In the genomic region with DNA sequence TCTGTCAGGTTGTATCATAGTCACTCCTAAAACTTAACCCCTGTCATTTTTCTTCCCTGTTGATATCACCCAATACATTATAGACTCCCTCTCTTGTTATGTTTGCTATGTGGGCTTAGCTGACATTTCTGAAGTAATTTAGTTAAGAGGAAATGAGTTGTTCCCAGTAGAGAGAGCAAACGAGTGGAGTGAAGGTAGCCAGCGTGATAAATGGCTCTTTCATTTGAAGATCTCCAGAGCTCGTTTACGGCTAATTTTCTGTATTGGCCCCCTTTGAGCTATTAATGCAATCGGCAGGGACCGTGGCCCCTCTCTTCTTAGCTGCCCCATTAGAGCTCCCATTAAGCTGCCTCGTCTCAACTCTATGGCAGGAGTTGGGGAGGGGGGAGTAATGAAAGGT, we compare ENCODE assay signal across 22 mouse cellular contexts. TPM values are rescaled to one million over a fixed set of nuclear protein-coding genes. Genes with fewer than 3 reads are reported as not detected.
A peak's percentile ranks its signal among the peaks of the same experiment; 100 is the strongest.
DNase-seq lines count a peak whose midpoint lies in the region; ATAC-seq and TF ChIP-seq lines count a peak whose summit lies in the region.
"Had no signal": no experiment of that assay in that cellular context is flagged by ENCODE, and none has a peak within 500 bp of the region (broad histone marks: within the 10 kb centered on the region; RNA-seq: fewer than 3 reads in every experiment).

No protein-coding gene starts in this region.

- 0 out of 2 replicates have a peak overlapping the region, but pooled peaks have one; percentile 8 for H3K4me2 ChIP-seq in hindbrain, embryonic 12.5 days (replicated peaks)
- no peak overlapping the region for H3K4me2 ChIP-seq in hindbrain, postnatal 0 days (ENCODE audit: low read depth, low read length)
- peak overlapping the region; percentile 42 for H3K4me2 ChIP-seq in embryonic facial prominence, embryonic 13.5 days
- peak overlapping the region; percentile 35 for H3K4me2 ChIP-seq in hindbrain, embryonic 14.5 days (replicated peaks)
- H3K4me2 ChIP-seq in midbrain, embryonic 14.5 days (ENCODE audit: low read length): peak overlapping the region; percentile 38
- H3K4me2 ChIP-seq: intestine, embryonic 15.5 days; lung, embryonic 15.5 days; neural tube, embryonic 12.5 days had no signal

- peaks cover 6% of the 10 kb centered on the region; the same call in 1 of the 2 replicates for H3K4me1 ChIP-seq in hindbrain, embryonic 12.5 days
- no peaks in the 10 kb centered on the region for H3K4me1 ChIP-seq in hindbrain, postnatal 0 days (ENCODE audit: insufficient read depth, low read length)
- peaks cover 4% of the 10 kb centered on the region for H3K4me1 ChIP-seq in embryonic facial prominence, embryonic 13.5 days
- no peaks in the 10 kb centered on the region for H3K4me1 ChIP-seq in hindbrain, embryonic 14.5 days (replicated peaks; ENCODE audit: control insufficient read depth, insufficient read depth, low read length)
- no peaks in the 10 kb centered on the region for H3K4me1 ChIP-seq in midbrain, embryonic 14.5 days (ENCODE audit: control insufficient read depth, insufficient read depth, low read length)
- H3K4me1 ChIP-seq: intestine, embryonic 15.5 days; lung, embryonic 15.5 days had no signal

- DNase-seq in hindbrain, postnatal 0 days (ENCODE audit: low spot score): no peak
- DNase-seq in hindbrain, embryonic 14.5 days (ENCODE audit: low spot score): no peak
- peak; percentile 23 for DNase-seq in midbrain, embryonic 14.5 days
- no peak for DNase-seq in T-cell, adult 2 months (ENCODE audit: low spot score)
- DNase-seq: adrenal gland, adult 2 months; cerebellum, adult 9-10 months; gastrocnemius, postnatal 10 days; heart, adult 18-20 months; heart, postnatal 36 days; kidney, postnatal 36 days; left cerebral cortex, postnatal 4 days; thymus, postnatal 4 days had no signal

- no peak overlapping the region for H3K4me3 ChIP-seq in hindbrain, embryonic 12.5 days
- H3K4me3 ChIP-seq in hindbrain, postnatal 0 days (ENCODE audit: low read length): no peak overlapping the region
- H3K4me3 ChIP-seq in embryonic facial prominence, embryonic 13.5 days: peak overlapping the region; percentile 8; the same call in 1 of the 2 replicates
- H3K4me3 ChIP-seq in hindbrain, embryonic 14.5 days (replicated peaks; ENCODE audit: low read length): no peak overlapping the region
- peak overlapping the region; percentile 14; the same call in 1 of the 2 replicates for H3K4me3 ChIP-seq in midbrain, embryonic 14.5 days (replicated peaks; ENCODE audit: low read depth, low read length)
- H3K4me3 ChIP-seq: intestine, embryonic 15.5 days; left cerebral cortex, adult 2 months; lung, embryonic 15.5 days; neural tube, embryonic 12.5 days had no signal

- no peak for TF ChIP-seq CTCF in hindbrain, postnatal 0 days (IDR thresholded peaks at IDR 0.05; ENCODE audit: low read depth)

- ATAC-seq in hindbrain, embryonic 12.5 days (ENCODE audit: low FRiP score): no peak
- no peak for ATAC-seq in hindbrain, postnatal 0 days
- no peak for ATAC-seq in embryonic facial prominence, embryonic 13.5 days (ENCODE audit: insufficient number of reproducible peaks, insufficient read depth, low FRiP score, low TSS enrichment, low read depth)
- no peak for ATAC-seq in hindbrain, embryonic 14.5 days (ENCODE audit: low FRiP score)
- no peak for ATAC-seq in midbrain, embryonic 14.5 days (ENCODE audit: low FRiP score, low TSS enrichment)
- ATAC-seq in megakaryocyte-erythroid progenitor cell, adult 5-6 weeks (replicated peaks; ENCODE audit: low FRiP score, low TSS enrichment, poor library complexity, severe bottlenecking): no peak
- ATAC-seq: intestine, embryonic 15.5 days had no signal

- H3K36me3 ChIP-seq in hindbrain, embryonic 12.5 days: no peaks in the 10 kb centered on the region
- H3K36me3 ChIP-seq in hindbrain, postnatal 0 days (ENCODE audit: insufficient read depth, low read length): no peaks in the 10 kb centered on the region
- no peaks in the 10 kb centered on the region for H3K36me3 ChIP-seq in embryonic facial prominence, embryonic 13.5 days
- H3K36me3 ChIP-seq in hindbrain, embryonic 14.5 days (replicated peaks; ENCODE audit: control insufficient read depth, insufficient read depth): no peaks in the 10 kb centered on the region
- no peaks in the 10 kb centered on the region for H3K36me3 ChIP-seq in midbrain, embryonic 14.5 days (ENCODE audit: control insufficient read depth, insufficient read depth, low read length)
- H3K36me3 ChIP-seq: intestine, embryonic 15.5 days; lung, embryonic 15.5 days; neural tube, embryonic 12.5 days had no signal

- WGBS in hindbrain, embryonic 12.5 days: 2% methylated on average over 7 of the region's 7 CpGs
- 4% methylated on average over 7 of the region's 7 CpGs for WGBS in hindbrain, postnatal 0 days
- WGBS in embryonic facial prominence, embryonic 13.5 days: 4% methylated on average over 7 of the region's 7 CpGs
- 0% methylated on average over 7 of the region's 7 CpGs for WGBS in hindbrain, embryonic 14.5 days
- WGBS in midbrain, embryonic 14.5 days: 2% methylated on average over 7 of the region's 7 CpGs

- no peaks in the 10 kb centered on the region for H3K9me3 ChIP-seq in hindbrain, embryonic 12.5 days (replicated peaks)
- H3K9me3 ChIP-seq in hindbrain, postnatal 0 days (ENCODE audit: low read length): no peaks in the 10 kb centered on the region
- no peaks in the 10 kb centered on the region for H3K9me3 ChIP-seq in embryonic facial prominence, embryonic 13.5 days
- H3K9me3 ChIP-seq in hindbrain, embryonic 14.5 days (ENCODE audit: control insufficient read depth, low read length): no peaks in the 10 kb centered on the region
- H3K9me3 ChIP-seq in midbrain, embryonic 14.5 days (ENCODE audit: control insufficient read depth, low read length): no peaks in the 10 kb centered on the region
- H3K9me3 ChIP-seq: intestine, embryonic 15.5 days; lung, embryonic 15.5 days; neural tube, embryonic 12.5 days had no signal

- H3K27ac ChIP-seq in hindbrain, embryonic 12.5 days: no peak overlapping the region
- H3K27ac ChIP-seq in hindbrain, postnatal 0 days: no peak overlapping the region
- no peak overlapping the region for H3K27ac ChIP-seq in embryonic facial prominence, embryonic 13.5 days
- H3K27ac ChIP-seq in hindbrain, embryonic 14.5 days: no peak overlapping the region
- 0 out of 2 replicates have a peak overlapping the region, but pooled peaks have one; percentile 14 for H3K27ac ChIP-seq in midbrain, embryonic 14.5 days (replicated peaks; ENCODE audit: low read depth, low read length)
- H3K27ac ChIP-seq: intestine, embryonic 15.5 days; left cerebral cortex, adult 2 months; liver, embryonic 14.5 days; lung, embryonic 15.5 days; neural tube, embryonic 12.5 days had no signal

- no peak overlapping the region for H3K9ac ChIP-seq in hindbrain, embryonic 12.5 days
- H3K9ac ChIP-seq in hindbrain, postnatal 0 days (replicated peaks; ENCODE audit: low read length): no peak overlapping the region
- no peak overlapping the region for H3K9ac ChIP-seq in embryonic facial prominence, embryonic 13.5 days
- no peak overlapping the region for H3K9ac ChIP-seq in hindbrain, embryonic 14.5 days
- H3K9ac ChIP-seq in midbrain, embryonic 14.5 days (replicated peaks; ENCODE audit: low read length): no peak overlapping the region; the same call in 1 of the 2 replicates
- H3K9ac ChIP-seq: intestine, embryonic 15.5 days; liver, embryonic 14.5 days; lung, embryonic 15.5 days; neural tube, embryonic 12.5 days had no signal

- peaks cover 93% of the 10 kb centered on the region for H3K27me3 ChIP-seq in hindbrain, embryonic 12.5 days
- peaks cover 97% of the 10 kb centered on the region for H3K27me3 ChIP-seq in hindbrain, postnatal 0 days (ENCODE audit: insufficient read depth, low read length)
- H3K27me3 ChIP-seq in embryonic facial prominence, embryonic 13.5 days: peaks cover 87% of the 10 kb centered on the region
- peaks cover 98% of the 10 kb centered on the region for H3K27me3 ChIP-seq in hindbrain, embryonic 14.5 days (ENCODE audit: control insufficient read depth, insufficient read depth, low read length)
- peaks cover 94% of the 10 kb centered on the region for H3K27me3 ChIP-seq in midbrain, embryonic 14.5 days (ENCODE audit: control insufficient read depth, insufficient read depth, low read length)

RNA-seq across cellular contexts. Expression of gene Tfap2b, which starts 12.9 kb away (rescaled TPM):
- polyA plus RNA-seq in hindbrain, embryonic 12.5 days (2016; fragmentation: Nextera tagmentation; extraction: Ambion mirVana): 85.5 and 91.2 TPM in 2 replicates
- total RNA-seq in hindbrain, postnatal 0 days (2014; rRNA removed): 35.3 and 36.5 TPM in 2 replicates
- polyA plus RNA-seq in hindbrain, postnatal 0 days (2015; fragmentation: Nextera tagmentation; extraction: Ambion mirVana): 48.7 and 50.4 TPM in 2 replicates
- polyA plus RNA-seq in embryonic facial prominence, embryonic 13.5 days (2015; fragmentation: Nextera tagmentation; extraction: Ambion mirVana): 93.6 and 106 TPM in 2 replicates
- polyA plus RNA-seq in hindbrain, embryonic 14.5 days (2014; fragmentation: Nextera tagmentation; extraction: Ambion mirVana): 42.5 and 51.2 TPM in 2 replicates
- polyA plus RNA-seq in midbrain, embryonic 14.5 days (2014; fragmentation: Nextera tagmentation; extraction: Ambion mirVana): 239 and 249 TPM in 2 replicates
- total RNA-seq in megakaryocyte-erythroid progenitor cell, adult 5-6 weeks (2014; fragmentation: Nextera tagmentation): not detected in 2 replicates
- total RNA-seq in megakaryocyte-erythroid progenitor cell, adult 5-6 weeks (2017): not detected in 2 replicates
- total RNA-seq: heart, adult 18-20 months; heart, postnatal 36 days; monocyte, adult 5-6 weeks had no signal
- polyA plus RNA-seq: testis, adult 2 months had no signal

Comparison
In these comparisons a context has a peak if more than half of its experiments do, and no peak if none do; other contexts are left out.
1. H3K4me3 ChIP-seq: peak in embryonic facial prominence, embryonic 13.5 days (single experiment) and midbrain, embryonic 14.5 days (single experiment); none in hindbrain, embryonic 12.5 days (single experiment), hindbrain, postnatal 0 days (single experiment) and hindbrain, embryonic 14.5 days (single experiment).